Mouse (Mus musculus): Measurements from ENCODE around the gene Gm2075. TPM values are rescaled to one million over a fixed set of nuclear protein-coding genes. Genes with fewer than 3 reads are reported as not detected.
"Not testable (repeated sequence)": the region's sequence is repeated elsewhere in the genome, so short reads cannot be mapped to it uniquely, and the experiment has no call there.

Gm2075 gene
- total RNA-seq (2021): not detected
- long read RNA-seq, experiment 1: 0 reads
- long read RNA-seq, experiment 2: 0 reads

DNA sequence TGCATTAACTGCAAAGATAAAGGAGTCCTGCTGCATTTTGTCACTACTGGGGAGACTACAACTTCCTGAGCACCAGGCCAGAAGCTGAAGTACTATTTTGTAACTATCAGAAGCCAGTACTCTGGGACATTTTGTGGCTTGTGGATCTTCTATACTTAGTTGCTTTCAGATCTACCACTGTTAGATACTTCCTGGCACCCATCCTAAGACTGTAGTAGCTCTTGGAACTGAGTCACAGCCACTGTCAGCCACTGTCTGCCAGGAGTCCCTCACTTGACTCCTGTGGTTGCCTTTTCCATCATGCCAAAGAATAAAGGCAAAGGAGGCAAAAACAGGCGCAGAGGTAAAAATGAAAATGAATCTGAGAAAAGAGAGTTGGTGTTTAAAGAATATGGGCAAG lies at the start of gene Gm2075:
Gene Gm2075, plus strand, starts transcription at position 301 of the 400 bp plus-strand sequence.
- not testable (repeated sequence) for DNase-seq

DNA sequence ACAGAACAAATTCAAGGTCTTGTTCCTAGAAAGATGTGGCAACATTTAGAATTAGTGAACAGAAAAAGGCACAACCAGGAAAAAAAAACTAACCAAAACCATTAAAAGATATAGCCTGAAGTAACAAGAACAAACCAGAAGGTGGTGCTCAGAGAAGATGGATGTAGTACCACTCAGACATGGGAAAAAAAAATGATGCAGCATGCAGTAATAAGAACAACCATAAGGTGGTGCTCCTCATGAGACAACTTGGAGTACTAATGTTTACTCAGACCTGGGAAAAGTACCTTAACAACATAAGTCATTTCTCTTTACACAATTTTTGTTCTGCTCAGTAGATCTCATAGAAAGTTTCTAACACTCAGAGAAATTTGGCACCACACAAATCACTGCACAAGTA lies 27.6 kb upstream of the Gm2075 start:
- not testable (repeated sequence) for DNase-seq

DNA sequence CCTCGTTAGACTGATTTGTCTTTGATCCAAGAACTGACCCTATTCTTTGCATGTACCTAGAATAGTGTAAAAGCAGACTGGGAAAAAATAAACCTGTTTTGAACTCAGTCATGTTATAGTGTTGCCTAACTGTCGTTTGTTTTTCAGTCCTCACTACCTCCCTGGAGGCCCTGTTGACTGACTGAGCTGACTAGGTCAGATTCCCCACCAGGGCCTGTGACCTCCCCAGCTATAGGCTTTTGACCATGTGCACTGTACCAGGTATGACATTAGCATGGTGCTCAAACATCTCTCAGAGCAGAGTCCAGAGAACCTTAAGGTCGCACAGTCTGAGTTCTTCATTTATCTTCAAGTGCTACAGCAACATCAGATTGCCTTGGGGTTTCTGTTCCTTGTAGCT lies 7.5 kb upstream of the Gm2075 start:
- not testable (repeated sequence) for DNase-seq

DNA sequence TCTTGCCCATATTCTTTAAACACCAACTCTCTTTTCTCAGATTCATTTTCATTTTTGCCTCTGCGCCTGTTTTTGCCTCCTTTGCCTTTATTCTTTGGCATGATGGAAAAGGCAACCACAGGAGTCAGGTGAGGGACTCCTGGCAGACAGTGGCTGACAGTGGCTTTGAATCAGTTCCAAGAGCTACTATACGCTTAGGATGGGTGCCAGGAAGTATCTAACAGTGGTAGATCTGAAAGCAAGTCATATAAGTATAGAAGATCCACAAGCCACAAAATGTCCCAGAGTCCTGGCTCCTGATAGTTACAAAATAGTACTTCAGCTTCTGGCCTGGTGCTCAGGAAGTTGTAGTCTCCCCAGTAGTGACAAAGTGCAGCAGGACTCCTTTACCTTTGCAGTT lies 7.0 kb downstream of the Gm2075 start, which contains the start of gene Gm6803:
Gene Gm6803, minus strand, starts transcription at position 101 of the 400 bp plus-strand sequence.
- not testable (repeated sequence) for DNase-seq

DNA sequence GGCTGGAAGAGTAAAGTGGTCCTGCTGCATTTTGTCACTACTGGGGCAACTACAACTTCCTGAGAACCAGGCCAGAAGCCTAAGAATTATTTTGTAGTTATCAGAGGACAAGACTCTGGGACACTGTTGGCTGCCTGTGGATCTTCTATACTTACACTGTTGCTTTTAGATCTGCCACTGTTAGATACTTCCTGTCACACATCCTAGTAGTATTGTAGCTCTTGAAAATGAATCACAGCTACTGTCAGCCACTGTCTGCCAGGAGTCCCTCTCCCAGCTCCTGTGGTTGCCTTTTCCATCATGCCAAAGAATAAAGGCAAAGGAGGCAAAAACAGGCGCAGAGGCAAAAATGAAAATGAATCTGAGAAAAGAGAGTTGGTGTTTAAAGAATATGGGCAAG lies 15.1 kb downstream of the Gm2075 start, which contains the start of gene Gm2056:
Gene Gm2056, plus strand, starts transcription at position 301 of the 400 bp plus-strand sequence.
- not testable (repeated sequence) for DNase-seq

DNA sequence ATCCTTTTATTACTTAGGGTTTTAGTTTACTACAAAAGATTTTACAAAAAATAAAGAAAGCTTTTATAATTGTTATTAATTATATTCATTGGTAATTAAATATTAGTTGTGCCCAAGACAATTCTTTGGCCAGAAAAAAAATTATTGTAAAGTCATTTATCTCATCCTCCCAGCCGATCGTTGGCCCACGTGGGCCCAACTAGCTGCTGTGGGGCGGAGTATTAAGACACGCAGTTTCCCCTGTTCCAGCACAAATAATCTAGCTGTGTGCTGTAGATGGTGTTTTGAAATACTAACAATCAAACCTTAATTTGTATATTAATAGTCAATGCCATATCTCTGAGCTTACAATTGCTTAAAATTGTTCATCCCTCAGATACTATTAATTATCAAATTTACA lies 20.6 kb downstream of the Gm2075 start:
- DNase-seq: not testable (repeated sequence)

DNA sequence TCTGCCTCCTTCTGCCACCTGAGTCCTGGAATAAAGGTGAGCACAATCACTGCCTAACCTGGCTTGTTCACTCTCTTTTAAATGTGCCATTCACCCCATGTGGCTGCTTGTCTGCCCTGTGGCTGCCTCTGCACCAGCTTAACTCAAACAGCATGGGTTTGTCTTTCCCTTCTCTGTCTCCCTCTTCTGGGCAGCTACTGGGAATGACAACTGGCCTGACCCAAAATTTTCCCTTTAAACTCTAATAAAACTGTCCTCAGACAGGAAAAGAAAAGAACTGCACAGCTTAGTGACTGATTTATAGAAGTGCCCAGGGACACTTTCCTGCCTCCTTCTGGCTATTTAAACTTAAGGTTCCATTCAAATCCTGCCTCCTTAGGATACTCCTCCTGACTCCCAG lies 27.4 kb downstream of the Gm2075 start:
- not testable (repeated sequence) for DNase-seq

DNA sequence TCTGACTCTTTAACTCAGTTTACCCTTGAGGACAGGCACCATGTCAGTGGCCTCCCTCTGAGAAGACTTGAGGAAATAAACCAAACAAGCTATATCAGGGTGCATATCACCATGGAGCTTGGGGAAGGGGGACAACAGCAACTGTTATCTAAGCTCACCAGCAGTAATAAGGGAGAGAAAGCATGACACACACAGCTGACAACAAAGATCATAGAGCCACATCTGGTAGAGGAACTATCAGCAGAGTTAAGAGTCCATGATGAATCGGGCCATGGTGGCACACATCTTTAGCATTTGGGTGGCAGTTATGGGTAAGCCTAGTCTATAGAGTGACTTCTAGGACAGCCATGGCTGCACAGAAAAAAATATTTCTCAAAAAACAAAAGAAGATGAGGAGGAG lies 28.1 kb downstream of the Gm2075 start:
- DNase-seq: not testable (repeated sequence)

DNA sequence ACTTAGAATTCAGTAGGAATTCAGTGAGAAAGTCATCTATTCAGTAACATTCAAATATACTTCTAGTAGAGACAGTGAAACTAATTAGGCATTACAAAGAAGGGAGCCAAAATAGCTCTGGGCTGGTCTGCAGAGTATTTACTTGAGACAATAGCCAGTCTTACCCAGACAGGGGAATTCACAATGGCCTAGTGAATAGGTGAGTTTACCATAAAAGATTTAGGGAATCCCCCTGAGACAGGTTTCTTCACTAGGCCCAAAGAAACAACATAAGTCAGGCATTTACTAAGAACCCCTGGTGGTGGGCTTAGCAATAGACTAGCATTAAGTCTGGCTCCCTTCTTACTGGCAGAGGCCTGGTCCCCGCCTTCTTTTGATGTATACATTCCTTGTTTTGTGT lies 33.6 kb downstream of the Gm2075 start:
- not testable (repeated sequence) for DNase-seq

Other genes starting within 250 kb of the Gm2075 start
- not detected for gene Gm21319, start 236.1 kb upstream of the Gm2075 start, total RNA-seq (2021)
- gene Gm21936, start 216.3 kb upstream of the Gm2075 start, total RNA-seq (2021): not detected
- gene BB287469, start 195.3 kb upstream of the Gm2075 start, total RNA-seq (2021): not detected
- gene Gm2001, start 169.5 kb upstream of the Gm2075 start, total RNA-seq (2021): not detected
- not detected for gene Gm2016, start 137.8 kb upstream of the Gm2075 start, total RNA-seq (2021)
- not detected for gene Gm2022, start 116.5 kb upstream of the Gm2075 start, total RNA-seq (2021)
- gene Gm2035, start 92.0 kb upstream of the Gm2075 start, total RNA-seq (2021): not detected
- not detected for gene Gm2042, start 57.8 kb upstream of the Gm2075 start, total RNA-seq (2021)
- not detected for gene Gm6803, start 6.9 kb downstream of the Gm2075 start, total RNA-seq (2021)
- gene Gm2056, start 15.2 kb downstream of the Gm2075 start, total RNA-seq (2021): not detected
- gene Gm16368, start 71.8 kb downstream of the Gm2075 start, total RNA-seq (2021): not detected
- not detected for gene Gm10436, start 170.3 kb downstream of the Gm2075 start, total RNA-seq (2021)
- gene Gm8332, start 238.3 kb downstream of the Gm2075 start, total RNA-seq (2021): not detected

Data from adrenal gland, postnatal 36 days (tissue).